Mouse (Mus musculus): Measurements from ENCODE around the gene Rhoc.

DNA sequence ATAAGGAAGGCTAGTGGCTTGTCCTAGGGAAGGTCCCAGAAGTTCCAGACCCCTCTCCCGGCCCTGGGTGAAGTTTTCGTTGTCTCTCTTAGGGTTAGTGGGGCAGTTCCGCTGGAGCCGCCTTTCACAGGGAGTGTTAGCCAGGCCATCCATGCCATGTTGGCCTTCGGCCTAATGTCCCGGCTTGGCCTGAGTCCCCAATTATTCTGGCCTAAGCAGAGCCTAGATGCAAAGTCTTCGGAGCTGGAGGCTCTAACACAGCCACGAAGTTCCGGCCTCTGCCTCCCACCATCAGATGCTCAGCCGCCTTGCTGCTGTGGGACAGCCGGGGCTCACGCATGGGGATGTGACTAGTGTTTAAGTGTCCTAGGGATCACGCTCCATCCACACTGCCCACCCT, 1.6 kb downstream of the Rhoc start:
- TF ChIP-seq CTCF (IDR thresholded peaks at IDR 0.05; ENCODE audit: borderline replicate concordance, extremely low read depth, insufficient read depth, insufficient read length) (no peak), POLR2A (IDR thresholded peaks at IDR 0.05; ENCODE audit: borderline replicate concordance, extremely low read depth, insufficient read depth, insufficient read length, poor library complexity, severe bottlenecking) (no peak)

All from brain, embryonic 14.5 days (tissue).